Mouse (Mus musculus) CH12.LX (cell line): Measurements from ENCODE around the gene Ccdc96.

ENCODE experiments used
- CHD1 ChIP-seq: IDR thresholded peaks from 2 replicates; pipeline ENCODE4 v1.6.1; 2012; ENCODE audit warnings: low read depth, low read length, improper control_type of control experiment, inconsistent platforms
- CHD2 ChIP-seq: IDR thresholded peaks from 2 replicates; pipeline ENCODE4 v1.6.1; 2011; ENCODE audit warnings: low read length, improper control_type of control experiment
- CTCF ChIP-seq, 2 experiments: IDR thresholded peaks in 1 of 2; conservative IDR thresholded peaks in 1 of 2; 2 replicates each; pipeline ENCODE4 v1.5.1; 2011 to 2012; ENCODE audit warnings: low read depth in 2 of 2, low read length in 2 of 2, improper control_type of control experiment in 1 of 2, inconsistent platforms in 1 of 2, mild to moderate bottlenecking in 1 of 2, moderate library complexity in 1 of 2
- EP300 ChIP-seq: IDR thresholded peaks from 2 replicates; pipeline ENCODE4 v1.6.1; 2011; ENCODE audit warnings: low read length, improper control_type of control experiment
- IRF4 ChIP-seq: IDR thresholded peaks from 2 replicates; pipeline ENCODE4 v1.6.1; 2014; ENCODE audit warnings: low read depth, mild to moderate bottlenecking, inconsistent platforms, low read length, improper control_type of control experiment
- JUND ChIP-seq: conservative IDR thresholded peaks from 2 replicates; pipeline ENCODE4 v1.6.1; 2011; ENCODE audit warnings: low read depth, low read length, improper control_type of control experiment
- MAFK ChIP-seq: IDR thresholded peaks from 2 replicates; pipeline ENCODE4 v1.6.1; 2011; ENCODE audit warnings: low read length, improper control_type of control experiment; ENCODE audit not compliant: insufficient replicate concordance
- MXI1 ChIP-seq: IDR thresholded peaks from 2 replicates; pipeline ENCODE4 v1.6.1; 2011; ENCODE audit warnings: mild to moderate bottlenecking, low read depth, low read length, improper control_type of control experiment
- NRF1 ChIP-seq: IDR thresholded peaks from 2 replicates; pipeline ENCODE4 v1.6.1; 2014; ENCODE audit warnings: low read depth, mild to moderate bottlenecking, inconsistent platforms, low read length, improper control_type of control experiment, moderate library complexity
- POLR2A ChIP-seq: IDR thresholded peaks from 2 replicates; pipeline ENCODE4 v1.6.1; 2011; ENCODE audit warnings: low read depth, mild to moderate bottlenecking, improper control_type of control experiment, low read length
- POLR2AphosphoS2 ChIP-seq: IDR thresholded peaks from 2 replicates; pipeline ENCODE4 v1.6.1; 2011; ENCODE audit warnings: low read depth, low read length, improper control_type of control experiment
- RAD21 ChIP-seq: IDR thresholded peaks from 2 replicates; pipeline ENCODE4 v1.6.1; 2011; ENCODE audit warnings: low read depth, mild to moderate bottlenecking, low read length, improper control_type of control experiment, moderate library complexity
- ZC3H11A ChIP-seq: IDR thresholded peaks from 2 replicates; pipeline ENCODE4 v1.6.1; 2012; ENCODE audit warnings: low read depth, mild to moderate bottlenecking, inconsistent platforms, low read length, improper control_type of control experiment
- ZKSCAN1 ChIP-seq: IDR thresholded peaks from 2 replicates; pipeline ENCODE4 v1.6.1; 2012; ENCODE audit warnings: low read depth, inconsistent platforms, low read length, improper control_type of control experiment, borderline replicate concordance

GRCm38 (mm10) chr5:36505235-36505634, 20.8 kb downstream of the Ccdc96 start:
- TF ChIP-seq CTCF (conservative IDR thresholded peaks at IDR 0.05 in 1 of 2, IDR thresholded peaks at IDR 0.05 in 1 of 2; ENCODE audit: low read depth in 2 of 2, low read length in 2 of 2) (no peak), NRF1 (no peak), POLR2AphosphoS2 (no peak), POLR2A (no peak), EP300 (no peak), MXI1 (no peak), ZKSCAN1 (no peak), CHD2 (no peak), MAFK (no peak), RAD21 (no peak), JUND (no peak), CHD1 (no peak), ZC3H11A (no peak), IRF4 (no peak)
